Mouse (Mus musculus): Measurements from ENCODE around the gene Cnnm2.

DNA sequence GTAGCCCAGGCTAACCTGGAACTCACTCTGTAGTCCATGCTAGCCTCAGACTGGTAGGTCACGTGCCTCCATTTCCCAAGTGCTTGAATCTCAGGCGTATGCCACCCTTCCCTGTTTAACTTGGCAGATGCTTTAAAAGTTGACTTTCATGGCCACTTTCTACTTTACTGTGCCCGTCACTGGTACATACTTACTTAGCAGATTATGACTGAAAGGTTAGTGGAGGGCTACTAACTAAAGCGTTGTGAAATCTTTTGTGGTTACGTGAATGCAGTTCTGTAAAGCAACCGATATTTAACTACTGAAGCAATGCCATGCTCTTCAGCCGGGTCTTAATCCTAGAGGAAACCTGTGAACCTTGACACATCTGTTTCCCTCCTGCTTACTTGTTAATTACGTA, 30.5 kb downstream of the Cnnm2 start:
- TF ChIP-seq CTCF (IDR thresholded peaks at IDR 0.05; ENCODE audit: insufficient read depth, low read depth, low read length): no peak
- TF ChIP-seq POLR2A (IDR thresholded peaks at IDR 0.05; ENCODE audit: insufficient read depth, low read depth, low read length): no peak

Data from olfactory bulb, adult 2 months (tissue).